Comparison of ENCODE assay signal across 23 mouse cellular contexts in genomic region chr9:74971191-74971976, GRCm38 (mm10). TPM values are rescaled to one million over a fixed set of nuclear protein-coding genes. Genes with fewer than 3 reads are reported as not detected.
DNase-seq lines count a peak whose midpoint lies in the region; TF ChIP-seq lines count a peak whose summit lies in the region.
"Had no signal": no experiment of that assay in that cellular context is flagged by ENCODE, and none has a peak within 500 bp of the region (broad histone marks: within the 10 kb centered on the region; RNA-seq: fewer than 3 reads in every experiment).

No protein-coding gene starts in this region.

- no peaks in the 10 kb centered on the region for H3K27me3 ChIP-seq in kidney, adult 2 months (replicated peaks; ENCODE audit: control insufficient read depth, insufficient read depth, low read length)
- H3K27me3 ChIP-seq in testis, adult 2 months (ENCODE audit: control insufficient read depth, insufficient read depth, low read length): no peaks in the 10 kb centered on the region
- H3K27me3 ChIP-seq: CH12.LX; forebrain, embryonic 15.5 days; heart, embryonic 13.5 days; kidney, embryonic 15.5 days; limb, embryonic 15.5 days; megakaryocyte, embryonic 14.5 days; neural tube, embryonic 15.5 days had no signal

- peak overlapping the region; percentile 1; the same call in 1 of the 2 replicates for H3K27ac ChIP-seq in kidney, adult 2 months (ENCODE audit: insufficient read depth, low read depth, low read length)
- peak overlapping the region; percentile 17 for H3K27ac ChIP-seq in testis, adult 2 months (ENCODE audit: control insufficient read depth, insufficient read depth, low read depth, low read length)
- H3K27ac ChIP-seq: forebrain, embryonic 15.5 days; heart, embryonic 13.5 days; kidney, embryonic 15.5 days; limb, embryonic 15.5 days; neural tube, embryonic 15.5 days had no signal

- no peak for TF ChIP-seq CTCF in kidney, adult 2 months (conservative IDR thresholded peaks at IDR 0.05; ENCODE audit: insufficient read depth, insufficient read length, low read depth, low read length)
- no peak for TF ChIP-seq CTCF in testis, adult 2 months (IDR thresholded peaks at IDR 0.05; ENCODE audit: control insufficient read depth, insufficient read depth, insufficient replicate concordance, low read depth, low read length)

- 78% methylated on average over 12 of the region's 12 CpGs for WGBS in kidney, adult 2 months

- peak; percentile 50 for DNase-seq in adrenal gland, postnatal 14 days
- no peak for DNase-seq in adrenal gland, postnatal 25 days
- DNase-seq in kidney, adult 2 months: peak; percentile 71
- DNase-seq in kidney, postnatal 4 days: no peak
- no peak for DNase-seq in testis, postnatal 10 days (ENCODE audit: low spot score)
- no peak for DNase-seq in left cerebral cortex, postnatal 14 days (ENCODE audit: low spot score in 2 of 2)
- DNase-seq in urinary bladder, postnatal 4 days (ENCODE audit: low spot score in 2 of 2): no peak
- DNase-seq: cerebellum, adult 11-12 months; cerebellum, postnatal 14 days; embryo, embryonic 11 days; layer of hippocampus, postnatal 36 days; liver, postnatal 0 days; spleen, adult 18-20 months; thymus, adult 18-20 months; thymus, postnatal 4 days had no signal

- no peak overlapping the region for H3K4me3 ChIP-seq in kidney, adult 2 months (ENCODE audit: insufficient read depth, low read depth, low read length)
- no peak overlapping the region for H3K4me3 ChIP-seq in testis, adult 2 months (ENCODE audit: control insufficient read depth, low read depth, low read length)
- H3K4me3 ChIP-seq: forebrain, embryonic 15.5 days; heart, embryonic 13.5 days; kidney, embryonic 15.5 days; limb, embryonic 15.5 days; megakaryocyte, embryonic 14.5 days; neural tube, embryonic 15.5 days had no signal

- intact Hi-C loops in left cerebral cortex, postnatal 14 days (cut with DNase I): no loop called here

- no peaks in the 10 kb centered on the region for H3K36me3 ChIP-seq in kidney, adult 2 months (ENCODE audit: control insufficient read depth, insufficient read depth, low read length)
- H3K36me3 ChIP-seq in testis, adult 2 months (ENCODE audit: control insufficient read depth, insufficient read depth, low read length): no peaks in the 10 kb centered on the region
- H3K36me3 ChIP-seq: forebrain, embryonic 15.5 days; heart, embryonic 13.5 days; kidney, embryonic 15.5 days; limb, embryonic 15.5 days; neural tube, embryonic 15.5 days had no signal

- no peak for TF ChIP-seq POLR2A in kidney, adult 2 months (IDR thresholded peaks at IDR 0.05; ENCODE audit: low read depth, low read length)
- no peak for TF ChIP-seq POLR2A in testis, adult 2 months (IDR thresholded peaks at IDR 0.05; ENCODE audit: control insufficient read depth, low read depth, low read length)

- H3K4me1 ChIP-seq in kidney, adult 2 months (ENCODE audit: control insufficient read depth, insufficient read depth, low read length): peaks cover 47% of the 10 kb centered on the region
- peaks cover 16% of the 10 kb centered on the region for H3K4me1 ChIP-seq in testis, adult 2 months (ENCODE audit: control insufficient read depth, insufficient read depth, low read length)

RNA-seq across cellular contexts. Expression of gene Fam214a, which starts 18.7 kb away (rescaled TPM):
- total RNA-seq in adrenal gland, postnatal 14 days (2021): 80.4 and 93.0 TPM in 2 replicates
- total RNA-seq in adrenal gland, postnatal 25 days (2021): 110 and 125 TPM in 2 replicates
- 12.1 and 12.8 TPM in 2 replicates for polyA plus RNA-seq in kidney, adult 2 months (2012; rRNA removed)
- polyA plus RNA-seq in testis, adult 2 months (2012; rRNA removed): 12.1 and 13.8 TPM in 2 replicates
- 10 to 100 TPM; 34.2 to 37.3 TPM for total RNA-seq in left cerebral cortex, postnatal 14 days (2021)

Comparison
In these comparisons a context has a peak if more than half of its experiments do, and no peak if none do; other contexts are left out.
1. DNase-seq: peak in adrenal gland, postnatal 14 days (single experiment) and kidney, adult 2 months (single experiment); none in adrenal gland, postnatal 25 days (single experiment), kidney, postnatal 4 days (0 of 2), testis, postnatal 10 days (single experiment), left cerebral cortex, postnatal 14 days (0 of 2) and urinary bladder, postnatal 4 days (0 of 2).